Mouse (Mus musculus): ENCODE data around the gene Pcdh15. TPM values are rescaled to one million over a fixed set of nuclear protein-coding genes. Genes with fewer than 3 reads are reported as not detected.

The Pcdh15 gene
- polyA plus RNA-seq, 1 experiment from 2014 or later = 14.9 TPM

GRCm38 (mm10) chr10:74316091-74316490 is 1216.9 kb downstream of the Pcdh15 start:
- Histone ChIP-seq H3K4me1 (replicated peaks; ENCODE audit: control insufficient read depth, insufficient read depth, low read length) (no peaks in the 10 kb centered on the region), H3K4me2 (replicated peaks) (no peak overlapping the region), H3K9me3 (ENCODE audit: control insufficient read depth, low read length) (no peaks in the 10 kb centered on the region), H3K27me3 (ENCODE audit: control insufficient read depth, insufficient read depth, low read length) (no peaks in the 10 kb centered on the region), H3K9ac (no peak overlapping the region), H3K27ac (no peak overlapping the region), H3K36me3 (replicated peaks; ENCODE audit: control insufficient read depth, insufficient read depth) (no peaks in the 10 kb centered on the region), H3K4me3 (replicated peaks; ENCODE audit: low read length) (no peak overlapping the region)
- no peak for DNase-seq (ENCODE audit: low spot score)
- ATAC-seq (ENCODE audit: low FRiP score) = no peak
- WGBS = 73% methylated on average over 2 of the region's 2 CpGs

GRCm38 (mm10) chr10:74335412-74335811 is 1236.3 kb downstream of the Pcdh15 start:
- ATAC-seq (ENCODE audit: low FRiP score) (no peak), DNase-seq (ENCODE audit: low spot score) (no peak)
- H3K4me3 ChIP-seq (replicated peaks; ENCODE audit: low read length) = no peak overlapping the region
- H3K9me3 ChIP-seq (ENCODE audit: control insufficient read depth, low read length) = no peaks in the 10 kb centered on the region
- no peak overlapping the region for H3K4me2 ChIP-seq (replicated peaks)
- no peaks in the 10 kb centered on the region for H3K27me3 ChIP-seq (ENCODE audit: control insufficient read depth, insufficient read depth, low read length)
- no peaks in the 10 kb centered on the region for H3K36me3 ChIP-seq (replicated peaks; ENCODE audit: control insufficient read depth, insufficient read depth)
- 72% methylated on average over 7 of the region's 7 CpGs for WGBS
- H3K4me1 ChIP-seq (replicated peaks; ENCODE audit: control insufficient read depth, insufficient read depth, low read length) = no peaks in the 10 kb centered on the region
- no peak overlapping the region for H3K9ac ChIP-seq
- H3K27ac ChIP-seq = no peak overlapping the region

DNA sequence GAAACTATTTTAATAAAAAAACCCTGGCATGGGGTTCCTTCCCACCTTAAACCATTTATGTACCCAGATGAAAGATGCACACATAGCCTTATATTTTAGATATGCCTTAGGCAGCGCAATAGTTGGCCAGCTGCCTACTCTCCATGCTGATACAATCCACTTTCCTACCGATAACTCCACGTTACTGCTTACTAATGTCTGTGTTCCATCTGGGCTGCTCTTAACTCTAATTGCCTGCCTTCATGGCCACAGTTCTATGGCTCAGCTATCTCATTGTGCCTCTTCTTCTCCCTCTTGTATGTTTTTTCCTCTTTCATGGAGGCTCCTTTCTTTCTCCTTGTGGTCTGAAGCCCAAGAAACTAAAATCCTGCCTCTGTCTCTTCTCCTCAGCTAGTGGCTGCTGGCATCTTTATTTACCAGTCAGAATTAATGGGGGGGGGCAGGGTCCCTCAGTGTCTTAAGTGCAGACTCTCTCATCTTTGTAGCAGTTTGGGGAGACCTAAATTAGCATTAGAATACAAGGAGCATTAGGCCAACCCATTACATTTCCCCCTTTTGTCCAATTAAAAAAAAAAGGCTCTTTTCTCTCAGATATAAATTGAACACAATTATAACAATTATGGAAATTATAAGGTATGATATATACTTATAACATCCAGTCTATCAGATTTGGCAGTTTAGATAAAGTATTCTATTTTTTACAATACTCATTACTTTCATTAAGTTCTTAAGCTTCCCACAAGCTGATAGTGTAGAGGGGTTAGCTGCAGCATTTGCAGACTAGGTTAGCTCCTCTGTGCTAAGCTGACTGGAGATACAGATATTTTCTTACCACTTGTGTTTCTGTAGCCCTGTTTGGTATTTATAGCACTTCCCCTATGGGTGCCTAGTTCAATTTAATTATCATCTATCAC is 1240.4 kb downstream of the Pcdh15 start:
- H3K4me2 ChIP-seq (replicated peaks) = no peak overlapping the region
- H3K4me3 ChIP-seq (replicated peaks; ENCODE audit: low read length) = no peak overlapping the region
- H3K27ac ChIP-seq = no peak overlapping the region
- no peaks in the 10 kb centered on the region for H3K4me1 ChIP-seq (replicated peaks; ENCODE audit: control insufficient read depth, insufficient read depth, low read length)
- 67% methylated on average over 3 of the region's 3 CpGs for WGBS
- DNase-seq (ENCODE audit: low spot score) = no peak
- H3K27me3 ChIP-seq (ENCODE audit: control insufficient read depth, insufficient read depth, low read length) = no peaks in the 10 kb centered on the region
- no peaks in the 10 kb centered on the region for H3K36me3 ChIP-seq (replicated peaks; ENCODE audit: control insufficient read depth, insufficient read depth)
- no peak for ATAC-seq (ENCODE audit: low FRiP score)
- H3K9me3 ChIP-seq (ENCODE audit: control insufficient read depth, low read length) = no peaks in the 10 kb centered on the region
- H3K9ac ChIP-seq = no peak overlapping the region

DNA sequence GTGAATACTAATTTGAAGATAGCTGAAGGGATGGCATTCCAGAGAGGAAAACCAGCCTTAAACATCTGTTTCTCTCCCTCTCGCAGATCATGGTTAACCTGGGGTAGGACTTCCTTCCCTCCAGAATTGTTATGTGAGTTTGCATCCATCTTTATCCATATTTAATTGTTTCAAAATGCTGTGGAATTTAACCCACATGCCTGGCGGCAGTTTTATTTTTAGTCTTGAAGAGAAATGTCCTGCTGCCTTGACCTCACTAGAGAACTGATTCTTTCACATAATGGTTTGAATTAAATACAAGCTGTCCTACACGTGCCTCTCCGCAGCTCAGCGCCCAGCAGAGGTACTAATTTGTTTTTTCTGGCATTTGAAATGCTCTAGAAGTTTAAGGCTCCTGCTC is 1260.4 kb downstream of the Pcdh15 start:
- 58% methylated on average over 5 of the region's 5 CpGs for WGBS

DNA sequence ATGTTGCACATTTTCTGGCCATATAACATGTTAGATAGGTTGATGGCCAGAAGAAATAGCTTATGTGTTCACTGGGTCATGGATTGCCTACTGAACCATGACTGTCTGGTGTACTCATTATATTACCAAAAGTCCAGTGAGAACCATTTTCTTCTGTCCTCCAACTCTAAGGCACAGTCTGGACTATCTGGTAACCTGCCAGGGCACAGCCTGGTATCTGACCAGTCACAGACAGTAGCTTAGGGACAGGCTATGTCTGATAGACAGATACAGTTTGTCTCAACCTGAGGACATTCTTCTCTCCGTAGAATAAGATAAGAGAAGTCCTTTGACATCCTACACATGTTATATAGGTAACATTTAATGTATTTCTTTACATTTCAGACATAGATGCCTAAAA is 1279.6 kb downstream of the Pcdh15 start:
- DNase-seq (ENCODE audit: low spot score) (no peak), ATAC-seq (ENCODE audit: low FRiP score) (no peak)
- Histone ChIP-seq H3K4me2 (replicated peaks) (no peak overlapping the region), H3K27me3 (ENCODE audit: control insufficient read depth, insufficient read depth, low read length) (no peaks in the 10 kb centered on the region), H3K27ac (no peak overlapping the region), H3K4me3 (replicated peaks; ENCODE audit: low read length) (no peak overlapping the region), H3K4me1 (replicated peaks; ENCODE audit: control insufficient read depth, insufficient read depth, low read length) (no peaks in the 10 kb centered on the region), H3K9ac (no peak overlapping the region), H3K36me3 (replicated peaks; ENCODE audit: control insufficient read depth, insufficient read depth) (no peaks in the 10 kb centered on the region), H3K9me3 (ENCODE audit: control insufficient read depth, low read length) (no peaks in the 10 kb centered on the region)
- 87% methylated on average over 1 of the region's 1 CpGs for WGBS

More for the DNA sequence above, 1260.4 kb downstream of the Pcdh15 start:
- no peak overlapping the region for H3K27ac ChIP-seq
- H3K4me3 ChIP-seq (replicated peaks; ENCODE audit: low read length) = no peak overlapping the region
- H3K36me3 ChIP-seq (replicated peaks; ENCODE audit: control insufficient read depth, insufficient read depth) = no peaks in the 10 kb centered on the region
- no peaks in the 10 kb centered on the region for H3K27me3 ChIP-seq (ENCODE audit: control insufficient read depth, insufficient read depth, low read length)
- no peak overlapping the region for H3K4me2 ChIP-seq (replicated peaks)
- H3K9ac ChIP-seq = no peak overlapping the region
- H3K4me1 ChIP-seq (replicated peaks; ENCODE audit: control insufficient read depth, insufficient read depth, low read length) = no peaks in the 10 kb centered on the region
- no peak for DNase-seq (ENCODE audit: low spot score)
- ATAC-seq (ENCODE audit: low FRiP score) = no peak
- H3K9me3 ChIP-seq (ENCODE audit: control insufficient read depth, low read length) = no peaks in the 10 kb centered on the region

- H3K9me3 ChIP-seq (ENCODE audit: control insufficient read depth, low read length) = no peaks in the 10 kb centered on the region
- H3K27ac ChIP-seq = no peak overlapping the region
- DNase-seq (ENCODE audit: low spot score) (no peak), ATAC-seq (ENCODE audit: low FRiP score) (no peak; the same call in 1 of the 2 replicates)
- no peaks in the 10 kb centered on the region for H3K27me3 ChIP-seq (ENCODE audit: control insufficient read depth, insufficient read depth, low read length)
- no peaks in the 10 kb centered on the region for H3K36me3 ChIP-seq (replicated peaks; ENCODE audit: control insufficient read depth, insufficient read depth)
- H3K9ac ChIP-seq = no peak overlapping the region
- H3K4me2 ChIP-seq (replicated peaks) = no peak overlapping the region
- WGBS = 45% methylated on average over 7 of the region's 7 CpGs
- H3K4me3 ChIP-seq (replicated peaks; ENCODE audit: low read length) = no peak overlapping the region
- no peaks in the 10 kb centered on the region for H3K4me1 ChIP-seq (replicated peaks; ENCODE audit: control insufficient read depth, insufficient read depth, low read length)
These were observed 1280.4 kb downstream of the Pcdh15 start for GRCm38 (mm10) chr10:74379276-74380134.

GRCm38 (mm10) chr10:74387538-74388499 is 1288.7 kb downstream of the Pcdh15 start:
- Histone ChIP-seq H3K27me3 (ENCODE audit: control insufficient read depth, insufficient read depth, low read length) (no peaks in the 10 kb centered on the region), H3K4me1 (replicated peaks; ENCODE audit: control insufficient read depth, insufficient read depth, low read length) (no peaks in the 10 kb centered on the region), H3K4me3 (replicated peaks; ENCODE audit: low read length) (no peak overlapping the region), H3K9ac (no peak overlapping the region), H3K4me2 (replicated peaks) (no peak overlapping the region), H3K27ac (no peak overlapping the region), H3K9me3 (ENCODE audit: control insufficient read depth, low read length) (no peaks in the 10 kb centered on the region), H3K36me3 (replicated peaks; ENCODE audit: control insufficient read depth, insufficient read depth) (no peaks in the 10 kb centered on the region)
- DNase-seq (ENCODE audit: low spot score) = peak; percentile 33
- peak; percentile 64; the same call in 1 of the 2 replicates for ATAC-seq (ENCODE audit: low FRiP score)
- 60% methylated on average over 10 of the region's 10 CpGs for WGBS

DNA sequence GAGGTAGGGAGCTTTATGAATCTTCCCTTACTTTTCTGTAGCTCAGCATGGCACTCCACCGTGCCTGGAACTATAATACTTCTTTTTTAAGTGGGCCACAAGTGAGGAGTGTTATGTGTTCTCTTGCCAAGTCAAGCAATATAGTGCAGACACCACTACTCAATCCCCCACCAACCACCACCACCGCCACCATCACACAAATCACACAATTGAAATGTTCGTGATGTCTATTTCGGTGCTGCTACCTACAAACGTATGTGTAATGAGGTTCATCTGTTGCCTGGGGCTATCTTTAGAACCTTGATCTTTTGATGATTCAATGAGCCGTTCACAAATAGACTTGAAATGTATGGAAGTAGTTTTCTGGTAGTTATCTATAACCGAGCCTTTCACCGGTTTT is 1304.0 kb downstream of the Pcdh15 start:
- Histone ChIP-seq H3K27ac (no peak overlapping the region), H3K9ac (no peak overlapping the region), H3K4me3 (replicated peaks; ENCODE audit: low read length) (no peak overlapping the region), H3K27me3 (ENCODE audit: control insufficient read depth, insufficient read depth, low read length) (no peaks in the 10 kb centered on the region), H3K36me3 (replicated peaks; ENCODE audit: control insufficient read depth, insufficient read depth) (no peaks in the 10 kb centered on the region), H3K4me1 (replicated peaks; ENCODE audit: control insufficient read depth, insufficient read depth, low read length) (no peaks in the 10 kb centered on the region), H3K9me3 (ENCODE audit: control insufficient read depth, low read length) (no peaks in the 10 kb centered on the region), H3K4me2 (replicated peaks) (no peak overlapping the region)
- no peak for DNase-seq (ENCODE audit: low spot score)
- ATAC-seq (ENCODE audit: low FRiP score) = no peak
- 85% methylated on average over 8 of the region's 8 CpGs for WGBS

Data from hindbrain, embryonic 14.5 days (tissue).